Mouse (Mus musculus) midbrain, embryonic 14.5 days (tissue): ENCODE results near the gene Ttc30a2. TPM values are rescaled to one million over a fixed set of nuclear protein-coding genes. Genes with fewer than 3 reads are reported as not detected.
"Not testable (repeated sequence)": the region's sequence is repeated elsewhere in the genome, so short reads cannot be mapped to it uniquely, and the experiment has no call there.

Experiments
- ATAC-seq: fragments of 200-750 bp; cut with Nextera tagmentation; 2 replicates; pipeline ENCODE4 v1.8.0; 2017; ENCODE audit warnings: moderate number of reproducible peaks, moderate library complexity; ENCODE audit not compliant: low FRiP score, low TSS enrichment
- DNase-seq: peaks from one replicate; pipeline ENCODE4 v3.0.0-alpha.2; 2015
- H3K27ac ChIP-seq: fragments of 300-500 bp; sonication (generic); replicated peaks from 2 replicates; pipeline ENCODE4 v1.5.1; 2014; ENCODE audit warnings: mild to moderate bottlenecking, low read depth, low read length, moderate library complexity
- H3K27me3 ChIP-seq: fragments of 300-500 bp; sonication (generic); 2 replicates; pipeline ENCODE4 v1.6.1; 2014; ENCODE audit warnings: low read length, control low read depth, mixed read lengths; ENCODE audit not compliant: control insufficient read depth, insufficient read depth
- H3K36me3 ChIP-seq: fragments of 300-500 bp; sonication (generic); 2 replicates; pipeline ENCODE4 v1.6.1; 2014; ENCODE audit warnings: low read length, control low read depth; ENCODE audit not compliant: control insufficient read depth, insufficient read depth
- H3K4me1 ChIP-seq: fragments of 300-500 bp; sonication (generic); 2 replicates; pipeline ENCODE4 v1.6.1; 2014; ENCODE audit warnings: mild to moderate bottlenecking, antibody characterized with exemption, low read length, control low read depth; ENCODE audit not compliant: control insufficient read depth, insufficient read depth
- H3K4me2 ChIP-seq: fragments of 300-500 bp; sonication (generic); 2 replicates; pipeline ENCODE4 v1.6.1; 2014; ENCODE audit warnings: mild to moderate bottlenecking, low read length, moderate library complexity
- H3K4me3 ChIP-seq: fragments of 300-500 bp; sonication (generic); replicated peaks from 2 replicates; pipeline ENCODE4 v1.5.1; 2014; ENCODE audit warnings: low read depth, low read length
- H3K9ac ChIP-seq: fragments of 300-500 bp; sonication (generic); replicated peaks from 2 replicates; pipeline ENCODE4 v1.6.1; 2014; ENCODE audit warnings: mild to moderate bottlenecking, low read length, moderate library complexity
- H3K9me3 ChIP-seq: fragments of 300-500 bp; sonication (generic); 2 replicates; pipeline ENCODE4 v1.6.1; 2016; ENCODE audit warnings: low read length, control low read depth, mixed read lengths; ENCODE audit not compliant: control insufficient read depth
- WGBS: fragments of 180-500 bp; shearing (Covaris S2); extraction: QIAGEN DNeasy Blood & Tissue Kit; methylation state at CpG from one replicate; pipeline ENCODE4 v1.1.7; 2014; 5-methylcytosine and 5-hydroxymethylcytosine counted together
- polyA plus RNA-seq: library from polyadenylated mRNA; unstranded; fragments of >200 nt; fragmentation: Nextera tagmentation; extraction: Ambion mirVana; gene quantifications from 2 replicates; pipeline ENCODE4 v1.2.1, GENCODE M21; 2014

Gene Ttc30a2
- polyA plus RNA-seq, 1 experiment from 2014 or later: 1.2 TPM

GRCm38 (mm10) chr2:75950685-75951084 lies 27.3 kb downstream of the Ttc30a2 start:
- ATAC-seq: no peak
- Histone ChIP-seq H3K9ac (no peak overlapping the region), H3K4me1 (no peaks in the 10 kb centered on the region), H3K9me3 (no peaks in the 10 kb centered on the region), H3K4me2 (no peak overlapping the region), H3K27ac (no peak overlapping the region), H3K27me3 (no peaks in the 10 kb centered on the region), H3K4me3 (no peak overlapping the region), H3K36me3 (no peaks in the 10 kb centered on the region)
- 91% methylated on average over 8 of the region's 8 CpGs for WGBS
- no peak for DNase-seq

GRCm38 (mm10) chr2:75938117-75939063 lies 39.6 kb downstream of the Ttc30a2 start, which contains the start of gene Ttc30b:
TSS of gene Ttc30b (minus strand) at chr2:75938585.
- Histone ChIP-seq H3K27me3 (no peaks in the 10 kb centered on the region), H3K9ac (peak within 1 kb of the TSS; percentile 59), H3K36me3 (no peaks in the 10 kb centered on the region), H3K4me3 (peak within 1 kb of the TSS; percentile 45), H3K4me2 (peak within 1 kb of the TSS; percentile 69), H3K27ac (peak within 1 kb of the TSS; percentile 87), H3K4me1 (peaks cover 7% of the 10 kb centered on the region; the same call in 1 of the 2 replicates), H3K9me3 (no peaks in the 10 kb centered on the region)
- peak; percentile 92 for DNase-seq
- peak; percentile 87 for ATAC-seq
- 3% methylated on average over 39 of the region's 42 CpGs for WGBS

- H3K9ac ChIP-seq: peak overlapping the region; percentile 59
- peak overlapping the region; percentile 45 for H3K4me3 ChIP-seq
- 67% methylated on average over 15 of the region's 17 CpGs for WGBS
- not testable (repeated sequence) for H3K27me3 ChIP-seq, H3K36me3 ChIP-seq, H3K27ac ChIP-seq, H3K9me3 ChIP-seq, DNase-seq, H3K4me1 ChIP-seq, ATAC-seq
- peak overlapping the region; percentile 69 for H3K4me2 ChIP-seq
These were observed 40.4 kb downstream of the Ttc30a2 start for GRCm38 (mm10) chr2:75937520-75938116.

DNA sequence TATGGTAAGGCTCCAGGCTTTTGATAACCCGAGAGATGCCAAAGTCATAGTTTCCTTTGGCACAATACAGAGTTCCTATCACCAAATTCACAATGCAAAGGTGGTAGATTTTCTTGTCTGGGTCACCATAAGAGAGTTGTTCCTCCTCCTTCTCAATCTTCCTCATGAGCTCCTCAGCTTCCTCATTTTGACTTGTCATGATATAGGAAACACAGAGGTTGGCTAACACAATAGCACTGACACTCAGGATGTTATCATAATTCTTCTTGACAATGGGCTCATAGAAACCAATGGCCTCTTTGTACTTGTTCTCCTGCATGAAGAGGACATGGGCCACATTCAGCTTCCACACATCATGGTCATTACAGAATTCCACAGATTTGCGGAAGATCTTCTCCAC lies 41.3 kb downstream of the Ttc30a2 start:
- not testable (repeated sequence) for H3K27me3 ChIP-seq, ATAC-seq, H3K9me3 ChIP-seq, DNase-seq, H3K9ac ChIP-seq, H3K4me1 ChIP-seq, H3K4me2 ChIP-seq, H3K4me3 ChIP-seq, H3K36me3 ChIP-seq, H3K27ac ChIP-seq
- 90% methylated on average over 2 of the region's 2 CpGs for WGBS

DNA sequence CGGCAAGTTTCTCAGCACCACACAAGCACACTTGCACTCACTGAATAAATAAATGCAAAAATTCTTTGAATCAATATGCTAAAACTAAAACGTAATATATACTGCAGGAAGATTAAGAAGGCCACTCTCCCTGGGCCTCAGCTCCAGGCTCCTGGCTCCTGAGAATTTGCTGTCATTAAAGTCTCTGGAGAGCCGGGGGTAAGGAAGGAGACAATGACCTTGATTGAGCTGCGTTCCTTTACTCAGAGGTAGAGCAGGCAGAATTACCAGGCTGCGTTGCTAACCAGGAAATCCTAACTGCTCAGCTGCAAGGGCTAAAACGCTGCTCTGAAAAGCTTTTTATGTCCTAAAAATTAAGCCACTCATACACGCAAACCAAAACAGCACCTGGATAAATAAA lies 44.4 kb downstream of the Ttc30a2 start:
- DNase-seq: no peak
- H3K27ac ChIP-seq: no peak overlapping the region
- no peak for ATAC-seq
- H3K9me3 ChIP-seq: no peaks in the 10 kb centered on the region
- no peak overlapping the region for H3K9ac ChIP-seq
- WGBS: 62% methylated on average over 7 of the region's 7 CpGs
- no peak overlapping the region for H3K4me2 ChIP-seq
- peaks cover 8% of the 10 kb centered on the region for H3K36me3 ChIP-seq
- H3K27me3 ChIP-seq: no peaks in the 10 kb centered on the region
- H3K4me3 ChIP-seq: no peak overlapping the region
- H3K4me1 ChIP-seq: peaks cover 3% of the 10 kb centered on the region; the same call in 1 of the 2 replicates

GRCm38 (mm10) chr2:75930941-75931340 lies 47.0 kb downstream of the Ttc30a2 start:
- DNase-seq: no peak
- no peaks in the 10 kb centered on the region for H3K27me3 ChIP-seq
- H3K36me3 ChIP-seq: peaks cover 22% of the 10 kb centered on the region
- H3K4me2 ChIP-seq: no peak overlapping the region
- H3K9ac ChIP-seq: no peak overlapping the region
- no peaks in the 10 kb centered on the region for H3K9me3 ChIP-seq
- H3K4me1 ChIP-seq: no peaks in the 10 kb centered on the region
- ATAC-seq: no peak
- no peak overlapping the region for H3K27ac ChIP-seq
- WGBS: 98% methylated on average over 2 of the region's 2 CpGs
- no peak overlapping the region for H3K4me3 ChIP-seq

DNA sequence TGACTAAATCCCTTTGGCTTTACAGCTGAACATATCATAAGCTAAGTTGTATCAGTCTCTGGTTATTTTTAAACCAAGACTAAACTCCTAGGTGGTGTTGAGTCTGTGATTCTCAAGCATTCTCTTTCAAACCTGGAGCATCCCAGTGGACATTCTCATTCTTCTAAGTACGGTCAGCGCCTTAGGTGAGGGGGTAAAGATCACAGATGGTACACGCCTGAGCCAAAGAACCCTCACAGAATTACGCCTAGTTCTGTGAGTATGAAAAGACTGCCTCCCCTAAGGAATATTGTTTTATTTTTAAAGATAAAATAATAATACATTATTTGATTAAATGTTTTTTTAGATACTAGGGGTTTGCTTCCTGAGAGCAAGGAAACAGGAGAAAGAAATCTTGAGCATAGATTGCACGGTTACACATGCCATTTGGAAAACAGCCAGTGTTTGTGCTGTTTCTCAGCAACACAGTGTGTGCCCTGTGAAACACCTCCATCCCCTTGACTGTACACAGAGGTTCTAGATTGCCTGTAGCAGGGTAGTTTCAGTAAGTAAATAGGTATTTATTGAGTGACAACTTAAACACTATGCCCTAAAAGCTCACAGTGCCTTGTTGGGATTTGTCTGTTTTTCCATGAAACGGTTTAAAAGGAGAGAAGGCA lies 48.1 kb downstream of the Ttc30a2 start:
- no peaks in the 10 kb centered on the region for H3K4me1 ChIP-seq
- no peak overlapping the region for H3K9ac ChIP-seq
- WGBS: 92% methylated on average over 6 of the region's 6 CpGs
- no peak for DNase-seq
- no peak overlapping the region for H3K4me3 ChIP-seq
- peaks cover 22% of the 10 kb centered on the region for H3K36me3 ChIP-seq
- H3K27ac ChIP-seq: no peak overlapping the region
- no peaks in the 10 kb centered on the region for H3K9me3 ChIP-seq
- H3K4me2 ChIP-seq: no peak overlapping the region
- ATAC-seq: no peak
- H3K27me3 ChIP-seq: no peaks in the 10 kb centered on the region

- Histone ChIP-seq H3K27ac (no peak overlapping the region), H3K4me1 (no peaks in the 10 kb centered on the region), H3K27me3 (no peaks in the 10 kb centered on the region), H3K4me3 (no peak overlapping the region), H3K36me3 (peaks cover 22% of the 10 kb centered on the region), H3K4me2 (no peak overlapping the region), H3K9ac (no peak overlapping the region), H3K9me3 (no peaks in the 10 kb centered on the region)
- WGBS: 89% methylated on average over 2 of the region's 2 CpGs
- DNase-seq: no peak
- no peak for ATAC-seq
These were observed 48.8 kb downstream of the Ttc30a2 start for GRCm38 (mm10) chr2:75929141-75929540.
